Mouse (Mus musculus): ENCODE data around the gene Lyrm1.

Gene Lyrm1

GRCm38 (mm10) chr7:119895639-119896512 is at the start of gene Lyrm1, which contains the start of gene Dcun1d3:
Lyrm1 (plus strand) TSS chr7:119895861.
Dcun1d3 (minus strand) TSS chr7:119896298.
- DNase-seq = peak; percentile 98

GRCm38 (mm10) chr7:119847396-119847795 is 48.3 kb upstream of the Lyrm1 start:
- no peak for DNase-seq

- DNase-seq = peak; percentile 86
Observed at GRCm38 (mm10) chr7:119849096-119849495, 46.6 kb upstream of the Lyrm1 start.

GRCm38 (mm10) chr7:119850737-119851136 is 44.9 kb upstream of the Lyrm1 start:
- peak; percentile 87 for DNase-seq

- DNase-seq = no peak
Observed at GRCm38 (mm10) chr7:119852494-119852893, 43.2 kb upstream of the Lyrm1 start.

GRCm38 (mm10) chr7:119853186-119853585 is 42.5 kb upstream of the Lyrm1 start:
- no peak for DNase-seq

GRCm38 (mm10) chr7:119854362-119854761 is 41.3 kb upstream of the Lyrm1 start:
- no peak for DNase-seq

GRCm38 (mm10) chr7:119855031-119855430 is 40.6 kb upstream of the Lyrm1 start:
- DNase-seq = no peak

- peak; percentile 36 for DNase-seq
Observed at GRCm38 (mm10) chr7:119859476-119859875, 36.2 kb upstream of the Lyrm1 start.

GRCm38 (mm10) chr7:119860116-119860515 is 35.5 kb upstream of the Lyrm1 start:
- no peak for DNase-seq

GRCm38 (mm10) chr7:119860554-119860953 is 35.1 kb upstream of the Lyrm1 start:
- DNase-seq = no peak

- DNase-seq = no peak
Observed at GRCm38 (mm10) chr7:119860971-119861334, 34.7 kb upstream of the Lyrm1 start.

- DNase-seq = peak; percentile 74
Observed at GRCm38 (mm10) chr7:119861335-119862091, 34.1 kb upstream of the Lyrm1 start.

GRCm38 (mm10) chr7:119862167-119862566 is 33.5 kb upstream of the Lyrm1 start:
- no peak for DNase-seq

GRCm38 (mm10) chr7:119864500-119864899 is 31.2 kb upstream of the Lyrm1 start:
- no peak for DNase-seq

- DNase-seq = no peak
Observed at GRCm38 (mm10) chr7:119866136-119866535, 29.5 kb upstream of the Lyrm1 start.

- no peak for DNase-seq
Observed at GRCm38 (mm10) chr7:119872204-119872603, 23.5 kb upstream of the Lyrm1 start.

GRCm38 (mm10) chr7:119873050-119873449 is 22.6 kb upstream of the Lyrm1 start:
- DNase-seq = no peak

GRCm38 (mm10) chr7:119875776-119876440 is 19.8 kb upstream of the Lyrm1 start:
- no peak for DNase-seq

GRCm38 (mm10) chr7:119879171-119879570 is 16.5 kb upstream of the Lyrm1 start:
- DNase-seq = peak; percentile 46

GRCm38 (mm10) chr7:119880345-119880744 is 15.3 kb upstream of the Lyrm1 start:
- DNase-seq = peak; percentile 77

GRCm38 (mm10) chr7:119881229-119881628 is 14.4 kb upstream of the Lyrm1 start:
- peak; percentile 49 for DNase-seq

- no peak for DNase-seq
Observed at GRCm38 (mm10) chr7:119887887-119888286, 7.8 kb upstream of the Lyrm1 start.
